Mouse (Mus musculus) embryonic facial prominence, embryonic 12.5 days (tissue): ENCODE data around the gene Klc2. TPM values are rescaled to one million over a fixed set of nuclear protein-coding genes. Genes with fewer than 3 reads are reported as not detected.
"Not testable (repeated sequence)": the region's sequence is repeated elsewhere in the genome, so short reads cannot be mapped to it uniquely, and the experiment has no call there.

Experiments
- ATAC-seq: fragments of 200-750 bp; cut with Nextera tagmentation; 2 replicates; pipeline ENCODE4 v1.8.0; 2017; ENCODE audit not compliant: insufficient number of reproducible peaks, insufficient read depth, low FRiP score, low TSS enrichment
- H3K27ac ChIP-seq: fragments of 300-500 bp; sonication (generic); 2 replicates; pipeline ENCODE4 v1.5.1; 2016; ENCODE audit warnings: mild to moderate bottlenecking
- H3K27me3 ChIP-seq: fragments of 300-500 bp; sonication (generic); 2 replicates; pipeline ENCODE4 v1.6.1; 2016; ENCODE audit warnings: mild to moderate bottlenecking, moderate library complexity
- H3K36me3 ChIP-seq: fragments of 300-500 bp; sonication (generic); 2 replicates; pipeline ENCODE4 v1.6.1; 2016; ENCODE audit warnings: mild to moderate bottlenecking
- H3K4me1 ChIP-seq: fragments of 300-500 bp; sonication (generic); 2 replicates; pipeline ENCODE4 v1.6.1; 2016
- H3K4me2 ChIP-seq: fragments of 300-500 bp; sonication (generic); replicated peaks from 2 replicates; pipeline ENCODE4 v1.6.1; 2016; ENCODE audit warnings: mild to moderate bottlenecking, moderate library complexity
- H3K4me3 ChIP-seq: fragments of 300-500 bp; sonication (generic); 2 replicates; pipeline ENCODE4 v1.5.1; 2016; ENCODE audit warnings: mild to moderate bottlenecking
- H3K9ac ChIP-seq: fragments of 300-500 bp; sonication (generic); 2 replicates; pipeline ENCODE4 v1.6.1; 2016; ENCODE audit warnings: mild to moderate bottlenecking, moderate library complexity
- H3K9me3 ChIP-seq: fragments of 300-500 bp; sonication (generic); 2 replicates; pipeline ENCODE4 v1.6.1; 2016; ENCODE audit warnings: mild to moderate bottlenecking, moderate library complexity
- WGBS: fragments of 180-500 bp; shearing (Covaris S2); methylation state at CpG from one replicate; pipeline ENCODE4 v1.1.7; 2016; 5-methylcytosine and 5-hydroxymethylcytosine counted together
- polyA plus RNA-seq: library from polyadenylated mRNA; unstranded; fragments of >200 nt; fragmentation: Nextera tagmentation; extraction: Ambion mirVana; gene quantifications from 2 replicates; pipeline ENCODE4 v1.2.1, GENCODE M21; 2016

The Klc2 gene
- polyA plus RNA-seq, 1 experiment from 2014 or later, result 30.6 TPM

DNA sequence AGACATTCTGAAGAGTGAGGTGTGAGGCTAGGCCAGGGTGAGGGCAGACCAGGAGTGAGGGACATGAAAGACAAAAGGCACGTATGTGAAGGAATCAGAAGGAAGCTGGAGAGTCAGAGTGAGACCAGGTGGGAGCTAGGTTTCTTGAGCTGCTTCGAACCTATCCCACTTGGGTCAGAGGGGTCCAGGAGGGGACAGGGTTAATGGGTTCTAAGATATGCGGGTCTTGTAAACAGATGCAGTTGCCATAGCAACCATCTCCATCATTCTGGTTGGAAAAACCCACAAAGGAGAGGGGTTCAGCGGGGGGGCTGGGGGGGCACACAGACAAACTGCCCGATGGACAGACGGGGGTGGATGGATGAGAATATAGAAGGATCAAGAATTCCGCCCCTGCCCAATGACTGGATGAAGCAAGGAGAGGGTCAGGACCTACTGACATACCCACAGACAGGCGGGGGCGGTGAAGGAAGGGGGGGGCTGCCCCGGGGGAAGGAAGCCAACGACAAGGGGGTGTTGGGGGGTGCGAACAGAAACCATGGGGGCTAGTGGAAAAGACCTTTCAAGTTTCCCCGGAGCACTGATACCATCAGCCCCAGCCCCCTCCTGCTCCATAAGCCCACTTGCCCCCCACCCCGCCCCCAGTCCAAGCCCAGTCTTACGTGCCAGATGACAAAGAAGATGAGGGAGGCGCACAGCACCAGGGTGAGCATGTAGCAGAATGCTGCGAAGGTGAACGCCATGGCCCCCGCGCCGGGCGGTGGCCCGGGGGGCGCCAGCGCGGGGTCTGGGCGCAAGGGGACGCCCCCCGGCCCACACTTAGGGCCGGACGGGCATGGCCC, 20.6 kb downstream of the Klc2 start:
- H3K27me3 ChIP-seq, result no peaks in the 10 kb centered on the region
- ATAC-seq, result 0 out of 2 replicates have a peak, but pooled peaks have one; percentile 7
- peak overlapping the region; percentile 71; the same call in 1 of the 2 replicates for H3K27ac ChIP-seq
- WGBS, result 5% methylated on average over 24 of the region's 31 CpGs
- H3K9ac ChIP-seq, result peak overlapping the region; percentile 93
- H3K36me3 ChIP-seq, result peaks cover 47% of the 10 kb centered on the region
- peaks cover 52% of the 10 kb centered on the region for H3K4me1 ChIP-seq
- peak overlapping the region; percentile 79 for H3K4me3 ChIP-seq
- H3K9me3 ChIP-seq, result no peaks in the 10 kb centered on the region
- H3K4me2 ChIP-seq, result peak overlapping the region; percentile 98

DNA sequence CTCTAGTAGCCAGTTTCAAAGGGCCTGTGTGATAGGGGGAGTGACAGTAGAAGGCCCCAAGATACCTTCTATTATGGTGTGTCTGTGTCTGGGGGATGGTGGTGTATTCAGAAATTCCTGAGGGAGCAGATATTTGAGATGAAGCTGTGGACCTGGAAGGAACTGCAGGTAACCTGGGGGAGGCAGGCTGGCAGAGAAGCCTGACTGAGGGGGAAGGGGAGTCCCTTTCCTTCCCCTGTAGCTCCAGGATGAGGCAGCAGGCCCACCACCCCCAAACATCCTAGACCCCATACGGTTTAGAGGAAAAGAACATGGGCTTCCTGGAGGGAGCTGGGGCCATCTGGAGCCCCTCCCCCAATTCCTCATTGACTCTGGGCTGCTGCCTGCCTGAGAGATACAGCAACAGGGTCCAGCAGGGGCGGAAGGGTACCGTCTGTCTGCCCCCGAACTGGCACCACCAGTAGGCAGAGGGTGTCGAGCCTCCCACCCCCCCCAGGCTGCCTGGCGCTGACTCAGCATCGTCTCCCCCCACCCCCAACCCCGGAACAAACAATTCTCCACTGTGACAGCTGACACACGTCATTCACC, 22.4 kb downstream of the Klc2 start:
- H3K9me3 ChIP-seq, result no peaks in the 10 kb centered on the region
- peak overlapping the region; percentile 98 for H3K4me2 ChIP-seq
- 14% methylated on average over 9 of the region's 9 CpGs for WGBS
- peaks cover 52% of the 10 kb centered on the region for H3K4me1 ChIP-seq
- H3K27ac ChIP-seq, result no peak overlapping the region
- no peak for ATAC-seq
- no peak overlapping the region for H3K4me3 ChIP-seq
- peaks cover 47% of the 10 kb centered on the region for H3K36me3 ChIP-seq
- H3K27me3 ChIP-seq, result no peaks in the 10 kb centered on the region
- 0 out of 2 replicates have a peak overlapping the region, but pooled peaks have one; percentile 12 for H3K9ac ChIP-seq

DNA sequence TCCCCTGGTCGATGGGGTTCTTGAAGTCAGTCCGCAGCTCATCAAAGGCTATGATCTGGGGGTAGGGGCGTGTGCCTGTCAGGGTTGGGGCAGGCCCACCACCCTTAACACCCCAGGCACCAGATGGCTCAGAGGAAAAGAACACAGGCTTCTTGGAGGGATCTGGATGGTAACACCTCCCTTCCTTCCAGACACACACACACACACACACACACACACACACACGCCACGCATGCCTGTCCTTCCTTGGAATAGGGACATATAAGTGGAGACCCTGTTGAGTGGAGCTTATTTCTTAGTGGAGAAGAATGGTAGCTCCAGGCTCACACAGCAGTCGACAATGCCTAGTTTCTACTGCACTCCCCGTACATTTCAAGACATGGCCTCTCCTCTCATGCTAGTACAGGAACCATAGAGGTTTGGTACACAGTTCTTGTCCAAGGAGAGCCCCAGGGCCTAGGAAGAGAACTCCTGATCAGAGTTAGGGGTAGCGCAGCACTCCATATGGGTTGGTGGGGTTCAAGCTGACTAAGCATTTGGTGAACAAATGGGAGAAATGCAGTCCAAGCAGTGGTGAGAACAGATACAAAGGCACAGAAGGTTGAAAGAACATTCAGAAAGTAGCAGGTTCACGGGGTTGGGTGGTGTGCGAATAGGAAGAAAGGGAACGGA, 23.5 kb downstream of the Klc2 start:
- H3K4me3 ChIP-seq, result 0 out of 2 replicates have a peak overlapping the region, but pooled peaks have one; percentile 2
- peak overlapping the region; percentile 98 for H3K4me2 ChIP-seq
- H3K9ac ChIP-seq, result no peak overlapping the region
- 44% methylated on average over 11 of the region's 11 CpGs for WGBS
- no peaks in the 10 kb centered on the region for H3K27me3 ChIP-seq
- no peaks in the 10 kb centered on the region for H3K9me3 ChIP-seq
- H3K27ac ChIP-seq, result peak overlapping the region; percentile 30; the same call in 1 of the 2 replicates
- H3K4me1 ChIP-seq, result peaks cover 52% of the 10 kb centered on the region
- no peak for ATAC-seq
- peaks cover 43% of the 10 kb centered on the region for H3K36me3 ChIP-seq

DNA sequence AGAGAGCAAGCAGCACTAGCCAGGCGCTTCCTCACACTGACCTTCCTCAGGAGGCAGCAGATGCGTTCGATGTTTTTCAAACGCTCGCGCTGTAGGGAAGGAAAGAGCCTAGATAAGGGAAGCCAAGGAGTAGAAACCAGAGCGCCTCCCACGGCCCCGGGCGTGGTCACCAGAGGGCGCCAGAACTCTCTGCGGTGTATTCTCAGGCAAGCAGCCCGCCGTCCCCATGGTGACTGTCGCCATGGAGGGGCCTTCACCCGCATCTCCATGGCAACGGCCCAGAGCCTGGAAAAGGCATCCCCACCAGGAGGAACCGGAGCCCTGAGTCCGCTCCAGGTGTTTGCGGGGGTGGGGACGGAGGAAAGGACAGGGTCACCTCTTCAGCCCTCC, 24.1 kb downstream of the Klc2 start:
- H3K9me3 ChIP-seq, result no peaks in the 10 kb centered on the region
- no peak overlapping the region for H3K9ac ChIP-seq
- H3K36me3 ChIP-seq, result peaks cover 37% of the 10 kb centered on the region
- peak; percentile 65 for ATAC-seq
- WGBS, result 1% methylated on average over 21 of the region's 21 CpGs
- H3K4me2 ChIP-seq, result peak overlapping the region; percentile 32
- H3K4me1 ChIP-seq, result peaks cover 51% of the 10 kb centered on the region
- no peaks in the 10 kb centered on the region for H3K27me3 ChIP-seq
- no peak overlapping the region for H3K27ac ChIP-seq
- 0 out of 2 replicates have a peak overlapping the region, but pooled peaks have one; percentile 2 for H3K4me3 ChIP-seq

DNA sequence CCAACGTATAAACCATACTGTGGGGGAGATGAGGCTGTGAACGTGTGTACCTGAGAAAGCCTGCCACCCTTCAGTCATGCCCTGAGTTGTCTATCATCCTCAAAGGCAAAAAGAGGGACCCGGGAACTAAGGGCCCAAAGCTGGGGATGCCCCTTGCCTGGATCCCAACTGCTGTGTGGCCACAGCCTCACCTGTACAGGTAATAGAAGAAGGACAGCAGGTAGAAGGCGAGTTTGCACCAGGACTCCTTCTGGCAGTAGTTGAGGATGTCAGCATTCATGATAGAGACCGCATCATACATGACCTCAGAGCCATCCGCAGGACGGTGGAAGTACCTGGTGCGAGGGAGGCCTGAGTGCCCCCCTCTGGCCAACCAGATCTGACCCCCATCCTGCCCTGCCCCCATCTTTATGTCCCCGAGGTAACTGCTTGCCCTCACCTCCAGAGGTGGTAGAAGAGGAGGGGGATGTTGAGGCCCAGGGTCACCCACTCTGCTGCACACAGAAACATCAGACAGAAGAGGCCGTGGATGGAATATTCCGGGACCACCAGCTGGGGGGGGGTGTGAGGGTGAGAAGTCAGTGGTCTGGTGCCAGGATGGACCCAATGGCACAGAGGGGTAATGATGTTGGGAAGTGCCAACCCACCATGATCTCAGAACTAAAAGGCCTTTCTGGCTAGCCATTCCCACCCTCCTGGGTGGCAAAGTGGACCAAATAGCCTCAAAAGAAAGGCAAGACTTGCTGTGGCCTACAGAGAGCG, 24.7 kb downstream of the Klc2 start:
- Histone ChIP-seq H3K4me1 (peaks cover 51% of the 10 kb centered on the region), H3K27ac (no peak overlapping the region), H3K4me3 (no peak overlapping the region), H3K36me3 (peaks cover 35% of the 10 kb centered on the region), H3K4me2 (no peak overlapping the region; the same call in 1 of the 2 replicates), H3K27me3 (no peaks in the 10 kb centered on the region), H3K9me3 (no peaks in the 10 kb centered on the region), H3K9ac (no peak overlapping the region)
- 74% methylated on average over 12 of the region's 12 CpGs for WGBS
- no peak for ATAC-seq

DNA sequence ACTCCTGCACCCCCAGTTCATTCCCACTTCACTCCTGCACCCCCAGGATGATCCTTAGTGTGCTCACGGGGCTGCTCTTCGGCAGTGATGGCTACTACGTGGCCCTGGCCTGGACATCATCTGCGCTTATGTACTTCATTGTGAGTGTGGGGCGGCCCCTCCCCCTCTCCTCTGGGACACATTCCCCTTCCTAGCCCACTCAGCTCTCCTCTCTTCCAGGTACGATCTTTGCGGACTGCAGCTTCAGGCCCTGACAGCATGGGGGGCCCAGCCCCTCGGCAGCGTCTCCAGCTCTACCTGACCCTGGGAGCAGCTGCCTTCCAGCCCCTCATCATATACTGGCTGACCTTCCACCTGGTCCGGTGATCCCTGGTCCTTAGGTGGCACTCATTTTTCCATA, 26.3 kb downstream of the Klc2 start:
- Histone ChIP-seq H3K9ac (no peak overlapping the region), H3K9me3 (no peaks in the 10 kb centered on the region), H3K4me2 (no peak overlapping the region), H3K4me1 (peaks cover 47% of the 10 kb centered on the region), H3K27me3 (no peaks in the 10 kb centered on the region), H3K36me3 (peaks cover 35% of the 10 kb centered on the region), H3K27ac (no peak overlapping the region), H3K4me3 (no peak overlapping the region)
- ATAC-seq, result no peak
- 92% methylated on average over 10 of the region's 10 CpGs for WGBS

DNA sequence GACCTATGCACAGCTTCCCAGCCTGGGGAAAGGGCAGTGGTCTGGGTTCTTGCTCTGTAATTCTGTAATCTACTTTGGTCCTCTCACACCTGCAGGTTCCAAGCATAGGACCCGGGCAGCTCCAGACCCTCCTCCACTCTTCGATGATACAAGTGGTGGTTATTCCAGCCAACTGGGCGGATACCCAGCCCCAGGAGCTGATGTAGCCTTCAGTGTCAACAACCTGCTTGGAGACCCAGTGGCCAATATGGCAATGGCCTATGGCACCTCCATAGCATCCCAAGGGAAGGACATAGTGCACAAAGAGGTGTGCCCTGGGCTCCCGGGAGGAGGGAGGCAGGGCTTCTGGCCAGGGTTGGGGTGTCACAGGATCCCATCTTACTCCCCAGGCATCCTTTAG, 29.0 kb downstream of the Klc2 start:
- H3K4me3 ChIP-seq, result peak overlapping the region; percentile 79
- peaks cover 35% of the 10 kb centered on the region for H3K36me3 ChIP-seq
- WGBS, result 90% methylated on average over 4 of the region's 4 CpGs
- H3K27me3 ChIP-seq, result peaks cover 22% of the 10 kb centered on the region
- H3K27ac ChIP-seq, result no peak overlapping the region
- H3K9ac ChIP-seq, result peak overlapping the region; percentile 75
- peak overlapping the region; percentile 77 for H3K4me2 ChIP-seq
- H3K4me1 ChIP-seq, result peaks cover 29% of the 10 kb centered on the region
- H3K9me3 ChIP-seq, result no peaks in the 10 kb centered on the region
- ATAC-seq, result no peak

DNA sequence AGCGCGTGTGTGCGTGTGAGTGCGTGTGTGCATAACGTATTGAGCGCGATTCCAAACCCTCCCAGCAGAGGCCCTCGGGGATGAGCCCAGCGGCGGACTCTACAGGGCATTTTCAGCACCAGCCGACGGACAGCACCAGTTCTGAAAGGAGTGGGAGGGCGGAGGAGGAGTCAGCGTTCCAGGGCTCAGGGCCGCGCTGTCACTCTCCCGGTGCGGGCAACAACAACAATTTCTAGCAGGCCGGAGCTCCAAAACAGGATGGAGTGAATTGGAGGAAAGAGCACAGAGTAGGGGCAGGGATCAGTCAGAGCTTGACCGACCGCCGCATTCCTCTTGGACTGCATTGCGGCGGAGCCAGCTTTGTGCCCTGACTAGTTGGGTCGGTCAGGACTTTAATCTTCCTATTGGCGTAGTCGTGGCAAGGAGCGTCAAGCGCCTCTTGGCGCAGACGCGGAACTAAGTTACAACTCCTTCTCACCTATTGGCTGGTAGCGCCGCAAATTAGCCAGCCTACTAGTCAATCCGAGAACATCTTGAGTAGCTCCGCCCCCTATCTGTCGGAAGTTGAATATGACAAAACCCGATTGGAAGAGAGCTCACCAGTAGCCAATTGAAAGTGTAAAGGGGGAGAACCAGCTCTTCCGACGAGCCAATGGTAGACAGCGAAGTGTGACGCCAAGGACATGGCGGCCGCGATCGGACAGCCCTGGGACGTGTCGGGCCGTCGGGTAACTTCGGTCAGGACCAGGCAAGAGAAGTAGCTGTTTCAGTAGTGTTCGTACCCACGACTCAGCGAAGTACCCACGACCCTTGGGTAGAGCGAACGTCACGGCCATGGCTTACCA, 30.3 kb downstream of the Klc2 start, which contains the start of gene Yif1a:
Gene Yif1a, plus strand, starts transcription at position 655 of the 845 bp plus-strand sequence.
- ATAC-seq, result peak; percentile 94
- Histone ChIP-seq H3K4me3 (peak within 1 kb of the TSS; percentile 79), H3K27ac (peak within 1 kb of the TSS; percentile 65), H3K27me3 (peaks cover 34% of the 10 kb centered on the region), H3K36me3 (peaks cover 27% of the 10 kb centered on the region), H3K9ac (peak within 1 kb of the TSS; percentile 75), H3K4me1 (peaks cover 23% of the 10 kb centered on the region), H3K4me2 (peak within 1 kb of the TSS; percentile 77), H3K9me3 (no peaks in the 10 kb centered on the region)
- WGBS, result under 1% methylated on average over 58 of the region's 58 CpGs

DNA sequence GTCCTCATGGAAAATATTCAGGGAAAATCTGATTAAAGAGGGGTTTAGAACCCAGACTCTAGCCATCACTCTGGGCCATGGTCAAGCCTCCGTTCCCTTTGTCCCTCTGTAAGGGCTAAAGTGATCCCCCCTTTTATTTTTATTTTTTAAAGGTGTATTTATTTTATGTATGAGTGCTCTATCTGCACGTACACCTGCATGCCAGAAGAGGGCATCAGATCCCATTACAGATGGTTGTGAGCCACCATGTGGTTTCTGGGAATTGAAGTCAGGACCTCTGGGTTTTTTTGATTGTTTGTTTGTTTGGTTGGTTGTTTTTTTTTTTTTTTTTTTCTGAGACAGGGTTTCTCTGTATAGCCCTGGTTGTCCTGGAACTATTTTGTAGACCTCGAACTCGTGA, 31.8 kb downstream of the Klc2 start:
- H3K9ac ChIP-seq, H3K4me2 ChIP-seq, ATAC-seq, H3K4me3 ChIP-seq, H3K9me3 ChIP-seq, H3K27ac ChIP-seq: not testable (repeated sequence)
- 43% methylated on average over 4 of the region's 4 CpGs for WGBS
- Histone ChIP-seq H3K4me1 (peaks cover 23% of the 10 kb centered on the region), H3K36me3 (peaks cover 13% of the 10 kb centered on the region), H3K27me3 (peaks cover 50% of the 10 kb centered on the region)

DNA sequence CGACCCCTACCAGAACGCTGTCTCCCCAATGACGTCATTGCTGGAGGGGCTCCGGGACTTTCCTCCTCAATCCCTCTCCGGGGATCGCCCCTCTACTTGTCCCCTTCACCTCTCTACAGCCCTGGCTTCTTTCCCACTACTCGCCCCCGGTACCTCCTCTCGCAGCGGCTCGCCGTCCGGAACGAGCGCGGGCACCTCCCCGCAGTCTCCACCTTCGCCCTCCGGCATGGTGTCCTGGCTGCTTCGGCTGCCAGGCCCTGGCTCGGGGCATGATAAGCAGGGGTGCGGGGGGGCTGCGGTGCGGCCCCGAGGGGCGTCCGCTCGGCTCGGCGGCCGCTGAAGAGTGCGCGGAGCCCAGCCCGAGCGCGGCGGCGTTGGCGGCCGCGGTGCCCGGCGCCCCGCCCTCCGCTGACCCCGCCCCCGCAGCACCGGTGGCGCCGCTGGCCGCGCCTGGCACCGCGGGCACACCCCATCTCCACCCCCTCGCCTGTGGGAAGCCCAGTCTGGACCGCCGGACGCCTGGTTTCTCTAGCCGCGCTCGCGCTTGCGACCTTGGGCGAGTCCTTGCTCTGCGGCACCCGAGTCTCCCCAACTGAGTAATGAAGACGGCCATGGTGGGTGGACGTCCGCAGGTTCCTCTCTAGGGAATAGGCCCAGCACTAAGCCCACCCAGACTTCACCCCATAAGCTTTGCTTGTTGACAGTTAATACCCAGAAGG, 33.1 kb downstream of the Klc2 start, which contains the start of gene Tmem151a:
Gene Tmem151a, minus strand, starts transcription at position 387 of the 719 bp plus-strand sequence.
- under 1% methylated on average over 55 of the region's 69 CpGs for WGBS
- Histone ChIP-seq H3K27me3 (peaks cover 62% of the 10 kb centered on the region), H3K27ac (no peak within 1 kb of the TSS), H3K9me3 (no peaks in the 10 kb centered on the region), H3K36me3 (0 out of 2 replicates have a peak, but pooled peaks cover under 1% of the 10 kb centered on the region), H3K4me2 (peak within 1 kb of the TSS; percentile 83), H3K4me1 (peaks cover 23% of the 10 kb centered on the region), H3K4me3 (peak within 1 kb of the TSS; percentile 45), H3K9ac (peak within 1 kb of the TSS; percentile 50; the same call in 1 of the 2 replicates)
- ATAC-seq, result no peak
